Comparison of ENCODE assay signal across 23 mouse cellular contexts in the genomic region with DNA sequence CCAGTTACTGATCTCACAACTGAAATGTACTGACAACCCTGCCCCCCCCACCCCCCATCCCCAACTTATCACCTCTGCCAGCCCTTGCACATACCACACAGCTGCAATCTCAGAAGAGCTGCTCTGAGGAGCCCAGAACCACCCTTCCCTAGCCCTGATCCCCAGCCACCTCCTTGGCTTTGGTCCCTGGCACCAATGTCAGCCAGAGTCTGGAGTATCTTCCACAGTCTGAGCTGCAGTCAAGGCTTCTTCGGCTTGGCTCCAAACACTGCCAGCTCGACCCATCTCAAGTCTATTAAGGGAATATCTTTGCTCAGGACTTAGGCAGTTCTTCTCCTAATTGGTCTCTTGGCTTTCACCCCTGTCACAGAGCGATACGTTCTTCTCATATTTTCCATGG.
"Had no signal": no experiment of that assay in that cellular context is flagged by ENCODE, and none has a peak within 500 bp of the region (broad histone marks: within the 10 kb centered on the region; RNA-seq: fewer than 3 reads in every experiment).

No protein-coding gene starts in this region.

- H3K9ac ChIP-seq: limb, embryonic 12.5 days; limb, embryonic 15.5 days; liver, embryonic 14.5 days; liver, postnatal 0 days; lung, embryonic 14.5 days; midbrain, embryonic 12.5 days; midbrain, embryonic 15.5 days; neural tube, embryonic 12.5 days; neural tube, embryonic 15.5 days had no signal

- ATAC-seq: liver, postnatal 0 days; lung, postnatal 0 days; midbrain, embryonic 15.5 days had no signal

- H3K27me3 ChIP-seq: limb, embryonic 12.5 days; limb, embryonic 15.5 days; midbrain, embryonic 12.5 days; midbrain, embryonic 15.5 days; neural tube, embryonic 12.5 days; neural tube, embryonic 15.5 days had no signal

- H3K4me2 ChIP-seq: limb, embryonic 12.5 days; limb, embryonic 15.5 days; liver, embryonic 11.5 days; lung, embryonic 14.5 days; midbrain, embryonic 12.5 days; midbrain, embryonic 15.5 days; neural tube, embryonic 12.5 days; neural tube, embryonic 15.5 days had no signal

- DNase-seq: kidney, postnatal 25 days; layer of hippocampus, adult 9-11 months; liver, postnatal 0 days; lung, embryonic 14.5 days; right cerebral cortex, adult 18-20 months; right cerebral cortex, postnatal 14 days; right cerebral cortex, postnatal 4 days; thymus, adult 2 months; thymus, postnatal 14 days; thymus, postnatal 4 days had no signal

- H3K4me3 ChIP-seq: layer of hippocampus, adult 2 months; limb, embryonic 12.5 days; limb, embryonic 15.5 days; midbrain, embryonic 12.5 days; midbrain, embryonic 15.5 days; neural tube, embryonic 12.5 days; neural tube, embryonic 15.5 days had no signal

- H3K27ac ChIP-seq: kidney, postnatal 0 days; layer of hippocampus, adult 2 months; limb, embryonic 12.5 days; limb, embryonic 15.5 days; liver, embryonic 14.5 days; macrophage; midbrain, embryonic 12.5 days; midbrain, embryonic 15.5 days; neural tube, embryonic 12.5 days; neural tube, embryonic 15.5 days; stomach, postnatal 0 days had no signal

- H3K36me3 ChIP-seq: limb, embryonic 12.5 days; limb, embryonic 15.5 days; midbrain, embryonic 12.5 days; midbrain, embryonic 15.5 days; neural tube, embryonic 12.5 days; neural tube, embryonic 15.5 days had no signal

- H3K9me3 ChIP-seq: limb, embryonic 12.5 days; limb, embryonic 15.5 days; midbrain, embryonic 12.5 days; midbrain, embryonic 15.5 days; neural tube, embryonic 12.5 days; neural tube, embryonic 15.5 days had no signal

- H3K4me1 ChIP-seq: limb, embryonic 12.5 days; limb, embryonic 15.5 days; midbrain, embryonic 12.5 days; midbrain, embryonic 15.5 days; neural tube, embryonic 12.5 days had no signal
